ENCODE assay signal across 9 mouse cellular contexts in genomic region chr13:43785712-43786072, GRCm38 (mm10). TPM values are rescaled to one million over a fixed set of nuclear protein-coding genes. Genes with fewer than 3 reads are reported as not detected.
A peak's percentile ranks its signal among the peaks of the same experiment; 100 is the strongest.
DNase-seq lines count a peak whose midpoint lies in the region; ATAC-seq and TF ChIP-seq lines count a peak whose summit lies in the region.
"Had no signal": no experiment of that assay in that cellular context is flagged by ENCODE, and none has a peak within 500 bp of the region (broad histone marks: within the 10 kb centered on the region; RNA-seq: fewer than 3 reads in every experiment).

No protein-coding gene starts in this region.

- no peak overlapping the region for H3K9ac ChIP-seq in forebrain, embryonic 11.5 days (ENCODE audit: low read length)
- H3K9ac ChIP-seq in limb, embryonic 13.5 days: peak overlapping the region; percentile 84

- peak overlapping the region; percentile 99; the same call in 1 of the 2 replicates for H3K4me2 ChIP-seq in forebrain, embryonic 11.5 days (ENCODE audit: low read depth, low read length, severe bottlenecking)
- peak overlapping the region; percentile 95 for H3K4me2 ChIP-seq in limb, embryonic 13.5 days (replicated peaks)

- peaks cover 16% of the 10 kb centered on the region; the same call in 1 of the 2 replicates for H3K27me3 ChIP-seq in forebrain, embryonic 11.5 days (ENCODE audit: control insufficient read depth, insufficient read depth, low read length)
- H3K27me3 ChIP-seq in limb, embryonic 13.5 days: peaks cover 21% of the 10 kb centered on the region
- no peaks in the 10 kb centered on the region for H3K27me3 ChIP-seq in small intestine, adult 2 months (ENCODE audit: control insufficient read depth, insufficient read depth, low read length)

- H3K4me3 ChIP-seq in lung, adult 2 months (replicated peaks; ENCODE audit: extremely low read depth, low read depth, low read length): peak overlapping the region; percentile 69
- H3K4me3 ChIP-seq in forebrain, embryonic 11.5 days (ENCODE audit: low read depth, low read length): peak overlapping the region; percentile 59
- H3K4me3 ChIP-seq in limb, embryonic 13.5 days: peak overlapping the region; percentile 63
- peak overlapping the region; percentile 81 for H3K4me3 ChIP-seq in small intestine, adult 2 months (ENCODE audit: low read depth, low read length)
- H3K4me3 ChIP-seq: myocyte had no signal

- 63% methylated on average over 8 of the region's 8 CpGs for WGBS in lung, adult 2 months
- 32% methylated on average over 8 of the region's 8 CpGs for WGBS in forebrain, embryonic 11.5 days
- WGBS in limb, embryonic 13.5 days: 23% methylated on average over 8 of the region's 8 CpGs
- 22% methylated on average over 8 of the region's 8 CpGs for WGBS in small intestine, adult 2 months

- no peak for DNase-seq in lung, adult 2 months
- no peak for DNase-seq in lung, postnatal 36 days
- DNase-seq in forebrain, embryonic 11.5 days (ENCODE audit: low spot score): no peak
- DNase-seq in adrenal gland, postnatal 25 days: no peak
- DNase-seq in layer of hippocampus, adult 18-20 months (ENCODE audit: low spot score in 2 of 2): no peak

- TF ChIP-seq POLR2A in lung, adult 2 months (IDR thresholded peaks at IDR 0.05; ENCODE audit: borderline replicate concordance, extremely low read depth, low read depth, low read length): no peak
- TF ChIP-seq POLR2A in small intestine, adult 2 months (IDR thresholded peaks at IDR 0.05; ENCODE audit: low read depth, low read length): 0 out of 2 replicates have a peak, but pooled peaks have one; percentile 11

- peaks cover 5% of the 10 kb centered on the region for H3K4me1 ChIP-seq in lung, adult 2 months (ENCODE audit: control insufficient read depth, insufficient read depth, low read length)
- peaks cover 18% of the 10 kb centered on the region for H3K4me1 ChIP-seq in forebrain, embryonic 11.5 days (replicated peaks; ENCODE audit: control insufficient read depth, insufficient read depth, low read length)
- H3K4me1 ChIP-seq in limb, embryonic 13.5 days: peaks cover 44% of the 10 kb centered on the region
- peaks cover 15% of the 10 kb centered on the region; the same call in 1 of the 2 replicates for H3K4me1 ChIP-seq in small intestine, adult 2 months (ENCODE audit: control insufficient read depth, insufficient read depth, insufficient read length, low read length)

- H3K9me3 ChIP-seq in forebrain, embryonic 11.5 days (ENCODE audit: control insufficient read depth, low read length): no peaks in the 10 kb centered on the region
- H3K9me3 ChIP-seq in limb, embryonic 13.5 days: no peaks in the 10 kb centered on the region

- H3K36me3 ChIP-seq in forebrain, embryonic 11.5 days (ENCODE audit: control insufficient read depth, insufficient read depth, low read length): no peaks in the 10 kb centered on the region
- H3K36me3 ChIP-seq in limb, embryonic 13.5 days: no peaks in the 10 kb centered on the region
- H3K36me3 ChIP-seq in small intestine, adult 2 months (ENCODE audit: control insufficient read depth, insufficient read depth, low read length): no peaks in the 10 kb centered on the region

- TF ChIP-seq CTCF in lung, adult 2 months (IDR thresholded peaks at IDR 0.05; ENCODE audit: insufficient read depth, low read length): no peak
- TF ChIP-seq CTCF in small intestine, adult 2 months (IDR thresholded peaks at IDR 0.05; ENCODE audit: extremely low read depth, insufficient read length, insufficient replicate concordance, low read depth, low read length): no peak

- ATAC-seq in forebrain, embryonic 11.5 days (replicated peaks; ENCODE audit: low FRiP score): no peak
- 0 out of 2 replicates have a peak, but pooled peaks have one; percentile 6 for ATAC-seq in limb, embryonic 13.5 days (ENCODE audit: low FRiP score, low read depth)
- ATAC-seq in megakaryocyte progenitor cell, adult 5-6 weeks (replicated peaks; ENCODE audit: poor library complexity): no peak

- no peak overlapping the region for H3K27ac ChIP-seq in forebrain, embryonic 11.5 days (ENCODE audit: low read depth, low read length)
- H3K27ac ChIP-seq in limb, embryonic 13.5 days: peak overlapping the region; percentile 72
- H3K27ac ChIP-seq in small intestine, adult 2 months (ENCODE audit: insufficient read depth, low read depth, low read length): peak overlapping the region; percentile 27

RNA-seq across cellular contexts. Expression of gene Cd83, which starts 1.1 kb away (rescaled TPM):
- polyA plus RNA-seq in lung, adult 2 months (2012; rRNA removed): 6.9 and 7.5 TPM in 2 replicates
- 4.0 and 5.1 TPM in 2 replicates for polyA plus RNA-seq in forebrain, embryonic 11.5 days (2014; fragmentation: Nextera tagmentation; extraction: Ambion mirVana)
- 27.0 and 28.4 TPM in 2 replicates for polyA plus RNA-seq in limb, embryonic 13.5 days (2015; fragmentation: Nextera tagmentation; extraction: Ambion mirVana)
- 3.9 and 7.1 TPM in 2 replicates for polyA plus RNA-seq in small intestine, adult 2 months (2012; rRNA removed)
- 1.9 and 2.9 TPM in 2 replicates for total RNA-seq in adrenal gland, postnatal 25 days (2021)
- total RNA-seq in layer of hippocampus, adult 18-20 months (2021): 10 to 100 TPM; 10.1 to 10.8 TPM
- total RNA-seq in megakaryocyte progenitor cell, adult 5-6 weeks (2015): 0.88 TPM in 1 of 2 replicates, not detected in the other
- total RNA-seq in megakaryocyte progenitor cell, adult 5-6 weeks (2017): 0.37 TPM in 1 of 2 replicates, not detected in the other
- polyA plus RNA-seq: myocyte had no signal
